Mouse (Mus musculus) embryonic fibroblast, embryonic 13.5 days (primary cell): ENCODE data around the gene Arhgap30. TPM values are rescaled to one million over a fixed set of nuclear protein-coding genes. Genes with fewer than 3 reads are reported as not detected.
A peak's percentile ranks its signal among the peaks of the same experiment; 100 is the strongest.

Experiments used
- H3K27ac ChIP-seq: 2 replicates; pipeline ENCODE4 v1.5.1; 2012; ENCODE audit warnings: low read length, control low read depth, inconsistent platforms; ENCODE audit not compliant: insufficient read depth
- H3K4me1 ChIP-seq: 2 replicates; pipeline ENCODE4 v1.6.1; 2011; ENCODE audit warnings: low read length; ENCODE audit not compliant: control insufficient read depth, insufficient read depth
- H3K4me3 ChIP-seq: 2 replicates; pipeline ENCODE4 v1.5.1; 2011; ENCODE audit warnings: mild to moderate bottlenecking, control low read depth, low read length; ENCODE audit not compliant: insufficient read depth
- CTCF ChIP-seq: IDR thresholded peaks from 2 replicates; pipeline ENCODE4 v1.5.1; 2011; ENCODE audit warnings: mild to moderate bottlenecking, control low read depth, low read length, moderate library complexity, borderline replicate concordance; ENCODE audit not compliant: insufficient read depth
- POLR2A ChIP-seq: IDR thresholded peaks from 2 replicates; pipeline ENCODE4 v1.6.1; 2011; ENCODE audit warnings: low read depth, mild to moderate bottlenecking, control low read depth, low read length, moderate library complexity
- polyA plus RNA-seq: library from polyadenylated mRNA; stranded (reverse); fragments of >200 nt; gene quantifications from 2 replicates; pipeline ENCODE4 v1.2.4, GENCODE M21; 2011; ENCODE audit warnings: low read depth; ENCODE audit not compliant: missing spikeins, insufficient read length

The Arhgap30 gene
- polyA plus RNA-seq, 1 experiment: 0.47 TPM

DNA sequence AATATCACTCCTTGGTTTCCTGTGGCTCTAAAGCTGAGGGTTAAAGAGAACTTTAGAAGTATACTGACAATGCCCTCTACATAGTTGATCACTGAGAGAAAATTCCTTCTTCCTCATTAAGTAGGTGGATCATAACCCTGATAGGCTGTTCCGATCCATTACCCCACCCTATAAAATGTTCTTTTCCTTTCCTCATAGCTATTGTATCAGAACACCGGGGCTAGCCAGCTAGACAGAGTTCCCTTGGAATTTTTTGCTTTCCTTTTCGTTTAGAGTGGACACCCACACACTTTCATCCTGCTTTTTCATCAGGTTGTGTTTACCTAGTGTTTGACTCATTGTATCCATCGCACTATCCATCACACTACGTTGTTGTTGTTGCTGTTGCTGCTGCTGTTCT is 35.9 kb downstream of the Arhgap30 start:
- Histone ChIP-seq H3K4me3 (no peak overlapping the region), H3K27ac (no peak overlapping the region), H3K4me1 (no peaks in the 10 kb centered on the region)
- no peak for TF ChIP-seq CTCF
- no peak for TF ChIP-seq POLR2A

DNA sequence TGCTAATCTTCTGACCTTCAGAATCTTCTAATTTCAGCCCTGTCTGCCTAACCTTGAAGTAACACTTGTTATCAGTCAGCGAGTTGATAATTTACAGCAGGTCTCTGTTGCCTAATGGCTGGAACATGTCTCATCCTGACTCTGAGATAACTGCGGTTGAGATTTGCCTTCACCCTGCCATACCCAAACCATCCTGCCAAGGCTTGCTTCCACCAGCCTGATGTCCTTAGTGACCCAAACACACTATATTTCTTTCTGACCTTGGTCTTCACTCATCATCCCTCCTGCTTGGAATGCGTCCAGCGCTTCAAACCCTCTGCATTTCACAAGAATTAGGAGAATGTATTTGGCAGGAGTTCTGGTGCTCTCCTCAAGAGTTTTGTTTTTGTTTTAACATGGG is 36.4 kb downstream of the Arhgap30 start:
- TF ChIP-seq POLR2A (no peak), CTCF (no peak)
- no peak overlapping the region for H3K4me3 ChIP-seq

DNA sequence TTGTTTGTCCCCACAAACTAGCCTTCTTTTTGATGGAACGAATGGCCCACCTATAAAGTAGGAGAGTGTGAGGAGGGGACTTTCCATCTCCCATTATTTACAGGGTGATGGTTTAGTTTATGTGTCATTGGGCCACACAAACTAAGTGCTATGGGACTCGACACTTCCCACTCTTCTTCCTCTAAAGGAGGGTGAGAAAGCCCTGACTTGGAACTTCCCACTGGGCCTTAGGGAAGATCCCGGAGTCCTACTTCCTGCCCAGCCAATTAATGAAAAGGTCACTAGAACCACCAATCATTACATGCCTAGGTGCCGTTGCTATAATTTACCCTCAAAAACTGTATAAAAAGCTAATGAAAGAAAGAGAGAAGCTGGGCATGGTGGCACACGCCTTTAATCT is 43.4 kb downstream of the Arhgap30 start:
- H3K4me1 ChIP-seq: no peaks in the 10 kb centered on the region
- no peak overlapping the region for H3K4me3 ChIP-seq
- H3K27ac ChIP-seq: no peak overlapping the region
- TF ChIP-seq CTCF: no peak
- TF ChIP-seq POLR2A: no peak

More for the DNA sequence above, 36.4 kb downstream of the Arhgap30 start:
- Histone ChIP-seq H3K4me1 (no peaks in the 10 kb centered on the region), H3K27ac (no peak overlapping the region)

DNA sequence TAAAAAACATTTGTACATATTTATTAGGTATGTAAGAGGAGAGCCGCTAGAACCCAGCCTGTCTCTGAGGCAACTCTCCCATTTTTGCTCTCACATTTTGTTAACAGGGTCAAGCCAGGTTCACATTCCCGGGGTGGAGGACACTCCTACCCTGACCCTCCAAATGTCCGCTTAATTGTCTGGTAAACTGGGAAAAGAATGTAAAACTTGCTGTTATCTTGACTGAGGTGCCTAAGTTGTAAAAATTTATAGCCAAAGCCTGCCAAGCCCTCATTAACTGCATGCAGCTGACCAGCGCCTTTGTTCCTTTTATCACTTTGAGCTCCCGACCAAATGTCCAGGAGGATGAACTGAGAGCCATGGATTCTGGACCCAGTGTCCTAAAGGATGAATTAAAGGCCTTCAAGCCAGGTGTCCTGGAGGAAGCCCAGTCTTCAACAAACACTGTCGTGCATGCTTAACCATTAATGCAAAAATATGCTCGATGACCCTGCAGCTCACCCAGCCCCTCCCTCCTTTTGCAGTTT is 46.6 kb downstream of the Arhgap30 start:
- TF ChIP-seq POLR2A: no peak
- no peak for TF ChIP-seq CTCF
- Histone ChIP-seq H3K4me3 (no peak overlapping the region), H3K4me1 (no peaks in the 10 kb centered on the region), H3K27ac (no peak overlapping the region)

DNA sequence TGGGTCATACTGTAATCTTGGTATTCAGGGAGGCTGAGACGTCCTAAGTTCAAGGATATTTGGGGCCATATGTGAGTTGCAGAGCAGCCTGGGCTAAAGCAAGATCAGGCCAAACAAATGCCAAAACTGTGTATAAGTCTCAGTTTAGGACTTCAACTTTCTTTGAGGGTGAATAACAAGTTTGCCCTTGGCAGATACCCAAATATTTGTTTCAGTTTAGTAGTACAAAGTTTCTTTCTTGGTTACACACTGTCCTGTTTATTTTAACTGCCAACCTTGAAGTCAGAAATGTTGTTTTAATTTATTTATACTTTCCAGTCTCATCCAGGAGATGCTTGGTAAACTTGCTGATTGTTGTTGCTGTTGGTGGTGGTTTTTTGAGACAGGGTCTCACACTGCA is 47.2 kb downstream of the Arhgap30 start:
- TF ChIP-seq CTCF: no peak
- no peak for TF ChIP-seq POLR2A
- no peak overlapping the region for H3K4me3 ChIP-seq

DNA sequence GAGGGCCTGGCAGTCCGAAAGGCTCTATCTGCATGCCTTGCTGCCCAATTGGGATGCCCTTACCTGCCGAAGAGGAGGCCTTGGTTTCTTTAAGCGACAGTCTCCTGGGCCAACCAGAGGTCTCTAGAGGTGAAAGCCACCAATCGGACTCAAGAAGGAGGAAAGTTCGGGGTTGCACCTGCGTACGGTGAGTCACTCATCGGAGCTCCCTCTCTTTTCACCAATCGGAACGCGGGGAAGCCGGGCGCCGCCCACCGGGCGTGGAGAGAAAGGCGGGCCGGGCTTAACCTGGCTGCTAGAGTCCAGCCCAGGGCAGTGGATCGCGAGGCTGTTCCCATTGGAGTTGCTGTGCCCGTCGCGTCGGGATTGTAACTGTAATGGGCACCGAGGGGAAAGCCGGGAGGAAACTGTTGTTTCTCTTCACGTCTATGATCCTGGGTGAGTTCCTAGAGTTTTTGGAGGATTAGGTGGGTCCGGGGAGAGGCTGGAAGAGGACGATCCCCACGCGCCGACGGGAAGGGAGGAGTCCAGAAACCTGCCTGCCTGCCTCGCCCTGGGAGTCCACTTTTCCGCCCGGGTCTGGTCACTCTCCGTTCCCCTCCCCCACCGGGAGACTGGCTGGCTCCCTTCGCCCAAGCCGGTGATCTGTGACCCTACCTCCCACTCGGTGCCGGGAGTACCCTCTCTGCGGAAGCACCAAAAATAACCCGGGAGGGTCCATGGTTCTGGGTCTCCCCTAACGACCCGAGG is 48.7 kb downstream of the Arhgap30 start, which contains the start of gene F11r:
TSS of gene F11r (plus strand) at position 272 of the 750 bp plus-strand sequence.
- H3K4me3 ChIP-seq: peak within 1 kb of the TSS; percentile 25
- H3K27ac ChIP-seq: no peak within 1 kb of the TSS
- H3K4me1 ChIP-seq: no peaks in the 10 kb centered on the region; the same call in 1 of the 2 replicates
- peak; percentile 61 for TF ChIP-seq POLR2A
- TF ChIP-seq CTCF: no peak

More for the DNA sequence above, 47.2 kb downstream of the Arhgap30 start:
- Histone ChIP-seq H3K4me1 (no peaks in the 10 kb centered on the region; the same call in 1 of the 2 replicates), H3K27ac (no peak overlapping the region)

DNA sequence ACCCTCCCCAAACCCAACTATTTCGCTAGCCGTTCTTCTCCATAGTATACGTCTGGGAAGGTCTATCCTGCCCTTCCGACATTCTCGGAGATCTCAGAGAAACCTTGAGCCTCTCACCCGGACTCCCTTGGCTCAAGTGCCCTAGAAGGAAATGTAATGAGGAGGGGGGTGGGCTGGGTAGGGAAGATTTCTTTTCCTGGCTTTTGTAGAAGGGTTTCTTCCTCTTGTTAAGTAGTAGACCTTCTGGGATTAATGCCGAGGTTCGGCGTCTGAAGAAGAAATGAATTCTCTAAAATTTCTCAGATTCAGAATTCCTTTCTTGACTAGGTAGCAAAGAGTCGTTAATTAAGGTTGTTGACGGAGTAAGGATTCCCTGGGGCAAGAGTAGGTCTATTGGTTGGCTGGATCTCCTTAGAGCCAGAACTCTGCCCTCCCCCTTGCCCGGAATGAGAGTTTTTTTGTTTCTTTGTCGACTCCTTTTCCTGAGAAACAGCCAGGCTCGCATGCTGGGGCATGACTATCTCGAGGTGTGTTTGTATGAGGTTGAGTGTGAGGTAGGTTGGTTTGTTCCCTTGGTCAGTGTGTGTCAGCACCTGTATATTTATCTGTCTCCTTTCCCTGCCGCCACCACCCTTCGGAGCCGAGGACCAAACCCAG is 49.4 kb downstream of the Arhgap30 start:
- TF ChIP-seq CTCF (no peak), POLR2A (no peak)
- H3K27ac ChIP-seq: no peak overlapping the region
- no peaks in the 10 kb centered on the region; the same call in 1 of the 2 replicates for H3K4me1 ChIP-seq
- H3K4me3 ChIP-seq: peak overlapping the region; percentile 25

DNA sequence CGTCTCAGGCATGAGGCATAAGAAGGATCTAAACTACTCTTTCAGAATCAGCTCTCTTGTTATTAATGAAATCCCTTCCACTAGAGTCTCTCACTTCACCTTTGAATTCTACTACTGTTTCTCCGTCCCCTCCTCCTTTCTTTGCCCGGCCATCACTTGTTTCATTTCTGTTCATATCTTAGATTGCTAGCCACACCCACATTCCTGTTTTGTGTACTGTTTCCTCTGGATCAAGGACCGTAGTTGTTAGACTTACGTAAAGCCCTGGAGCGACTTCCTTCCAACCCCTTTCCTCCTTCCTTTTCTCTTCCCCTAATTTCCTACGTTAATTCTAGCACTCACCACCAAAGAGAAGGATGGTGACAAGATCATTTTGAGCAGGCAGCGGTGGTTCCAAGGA is 50.3 kb downstream of the Arhgap30 start:
- Histone ChIP-seq H3K4me1 (no peaks in the 10 kb centered on the region; the same call in 1 of the 2 replicates), H3K4me3 (no peak overlapping the region), H3K27ac (no peak overlapping the region)
- TF ChIP-seq CTCF (no peak), POLR2A (no peak)

DNA sequence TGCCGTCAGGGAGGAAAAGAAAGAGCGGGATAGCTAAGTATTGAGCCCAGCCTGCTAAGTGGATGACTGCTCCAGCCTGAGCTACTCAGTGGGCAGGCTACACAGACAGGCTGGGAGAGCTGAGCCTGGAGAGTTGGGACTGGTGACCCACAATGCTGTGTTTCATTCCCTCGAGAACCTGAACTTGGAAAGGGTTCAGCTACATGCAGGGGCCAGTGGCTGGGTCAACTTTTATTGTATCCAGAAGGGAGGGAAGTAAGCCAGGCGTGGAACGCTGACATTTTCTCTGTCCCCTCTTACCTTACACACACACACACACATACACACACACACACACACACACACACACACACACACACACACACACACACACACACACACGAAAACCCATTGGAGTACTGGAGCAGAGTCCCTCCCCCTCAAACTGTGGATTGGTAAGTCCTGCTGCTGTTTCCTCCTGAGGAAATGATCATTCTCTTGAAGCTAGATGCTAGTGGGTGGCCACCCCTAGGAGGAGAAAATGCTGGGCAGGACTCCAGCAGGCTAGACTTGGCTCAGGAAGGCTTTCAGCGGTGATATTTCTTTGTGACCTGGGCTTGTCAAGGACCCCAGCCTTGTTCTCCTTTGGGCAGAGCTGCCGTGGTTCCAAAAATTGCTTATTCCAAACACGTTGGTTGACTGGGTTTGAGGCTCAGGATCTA is 51.4 kb downstream of the Arhgap30 start:
- H3K4me1 ChIP-seq: no peaks in the 10 kb centered on the region; the same call in 1 of the 2 replicates
- no peak overlapping the region for H3K27ac ChIP-seq
- TF ChIP-seq CTCF (no peak), POLR2A (no peak)
- H3K4me3 ChIP-seq: no peak overlapping the region
